Mouse (Mus musculus) neural tube, embryonic 13.5 days (tissue): ENCODE data around the gene Mab21l3. TPM values are rescaled to one million over a fixed set of nuclear protein-coding genes. Genes with fewer than 3 reads are reported as not detected.
A peak's percentile ranks its signal among the peaks of the same experiment; 100 is the strongest.

Source experiments
- ATAC-seq: fragments of 200-750 bp; cut with Nextera tagmentation; 2 replicates; pipeline ENCODE4 v1.8.0; 2017; ENCODE audit warnings: low read depth, mild to moderate bottlenecking, moderate TSS enrichment, moderate library complexity
- H3K27ac ChIP-seq: fragments of 300-500 bp; sonication (generic); replicated peaks from 2 replicates; pipeline ENCODE4 v1.5.1; 2015; ENCODE audit warnings: moderate library complexity, mild to moderate bottlenecking, inconsistent platforms
- H3K27me3 ChIP-seq: fragments of 300-500 bp; sonication (generic); 2 replicates; pipeline ENCODE4 v1.6.1; 2015; ENCODE audit warnings: mild to moderate bottlenecking, inconsistent platforms
- H3K36me3 ChIP-seq: fragments of 300-500 bp; sonication (generic); 2 replicates; pipeline ENCODE4 v1.6.1; 2015; ENCODE audit warnings: mild to moderate bottlenecking, inconsistent platforms
- H3K4me1 ChIP-seq: fragments of 300-500 bp; sonication (generic); replicated peaks from 2 replicates; pipeline ENCODE4 v1.6.1; 2015; ENCODE audit warnings: inconsistent platforms
- H3K4me2 ChIP-seq: fragments of 300-500 bp; sonication (generic); 2 replicates; pipeline ENCODE4 v1.6.1; 2015; ENCODE audit warnings: inconsistent platforms, mild to moderate bottlenecking, moderate library complexity
- H3K4me3 ChIP-seq: fragments of 300-500 bp; sonication (generic); 2 replicates; pipeline ENCODE4 v1.5.1; 2015; ENCODE audit warnings: mild to moderate bottlenecking, inconsistent platforms
- H3K9ac ChIP-seq: fragments of 300-500 bp; sonication (generic); 2 replicates; pipeline ENCODE4 v1.6.1; 2015; ENCODE audit warnings: moderate library complexity, mild to moderate bottlenecking, inconsistent platforms
- H3K9me3 ChIP-seq: fragments of 300-500 bp; sonication (generic); 2 replicates; pipeline ENCODE4 v1.6.1; 2016; ENCODE audit warnings: inconsistent platforms
- WGBS: fragments of 180-500 bp; shearing (Covaris S2); methylation state at CpG from one replicate; pipeline ENCODE4 v1.1.7; 2015; 5-methylcytosine and 5-hydroxymethylcytosine counted together
- polyA plus RNA-seq: library from polyadenylated mRNA; unstranded; fragments of >200 nt; fragmentation: Nextera tagmentation; extraction: Ambion mirVana; gene quantifications from 2 replicates; pipeline ENCODE4 v1.2.1, GENCODE M21; 2015

The Mab21l3 gene
- polyA plus RNA-seq, 1 experiment from 2014 or later: 0.11 TPM

GRCm38 (mm10) chr3:101873061-101873675 is 24.4 kb upstream of the Mab21l3 start:
- ATAC-seq: no peak
- H3K9me3 ChIP-seq: no peaks in the 10 kb centered on the region
- H3K9ac ChIP-seq: no peak overlapping the region
- H3K27me3 ChIP-seq: no peaks in the 10 kb centered on the region
- no peak overlapping the region for H3K4me2 ChIP-seq
- peaks cover 26% of the 10 kb centered on the region for H3K36me3 ChIP-seq
- peaks cover 27% of the 10 kb centered on the region for H3K4me1 ChIP-seq
- no peak overlapping the region for H3K27ac ChIP-seq
- H3K4me3 ChIP-seq: no peak overlapping the region
- WGBS: 67% methylated on average over 7 of the region's 7 CpGs

GRCm38 (mm10) chr3:101871951-101872350 is 23.2 kb upstream of the Mab21l3 start:
- no peak for ATAC-seq
- H3K9ac ChIP-seq: no peak overlapping the region
- WGBS: 91% methylated on average over 9 of the region's 9 CpGs

GRCm38 (mm10) chr3:101867001-101867421 is 18.3 kb upstream of the Mab21l3 start:
- Histone ChIP-seq H3K4me2 (no peak overlapping the region), H3K9me3 (no peaks in the 10 kb centered on the region), H3K27me3 (no peaks in the 10 kb centered on the region), H3K4me3 (no peak overlapping the region), H3K9ac (no peak overlapping the region), H3K36me3 (peaks cover 34% of the 10 kb centered on the region), H3K4me1 (no peaks in the 10 kb centered on the region), H3K27ac (no peak overlapping the region)
- 60% methylated on average over 4 of the region's 4 CpGs for WGBS
- no peak for ATAC-seq

More at GRCm38 (mm10) chr3:101871951-101872350, 23.2 kb upstream of the Mab21l3 start:
- no peaks in the 10 kb centered on the region for H3K9me3 ChIP-seq
- no peak overlapping the region for H3K27ac ChIP-seq
- H3K4me3 ChIP-seq: no peak overlapping the region
- H3K27me3 ChIP-seq: no peaks in the 10 kb centered on the region
- H3K36me3 ChIP-seq: peaks cover 16% of the 10 kb centered on the region
- H3K4me2 ChIP-seq: no peak overlapping the region
- peaks cover 20% of the 10 kb centered on the region for H3K4me1 ChIP-seq

- WGBS: 82% methylated on average over 3 of the region's 3 CpGs
- no peaks in the 10 kb centered on the region for H3K27me3 ChIP-seq
- H3K9ac ChIP-seq: no peak overlapping the region
- ATAC-seq: no peak
- peaks cover 68% of the 10 kb centered on the region for H3K36me3 ChIP-seq
- no peaks in the 10 kb centered on the region for H3K9me3 ChIP-seq
- H3K4me2 ChIP-seq: no peak overlapping the region
- no peak overlapping the region for H3K27ac ChIP-seq
- H3K4me1 ChIP-seq: no peaks in the 10 kb centered on the region
- H3K4me3 ChIP-seq: no peak overlapping the region
These were observed 13.1 kb upstream of the Mab21l3 start for GRCm38 (mm10) chr3:101861856-101862255.

- H3K27ac ChIP-seq: no peak overlapping the region
- H3K9me3 ChIP-seq: no peaks in the 10 kb centered on the region
- no peak for ATAC-seq
- no peak overlapping the region for H3K9ac ChIP-seq
- H3K4me1 ChIP-seq: no peaks in the 10 kb centered on the region
- no peak overlapping the region for H3K4me3 ChIP-seq
- no peaks in the 10 kb centered on the region for H3K27me3 ChIP-seq
- 79% methylated on average over 7 of the region's 7 CpGs for WGBS
- H3K36me3 ChIP-seq: peaks cover 65% of the 10 kb centered on the region
- no peak overlapping the region for H3K4me2 ChIP-seq
These were observed 11.4 kb upstream of the Mab21l3 start for GRCm38 (mm10) chr3:101860151-101860550.

- Histone ChIP-seq H3K4me1 (no peaks in the 10 kb centered on the region), H3K27ac (no peak overlapping the region), H3K27me3 (no peaks in the 10 kb centered on the region), H3K9ac (no peak overlapping the region), H3K9me3 (no peaks in the 10 kb centered on the region), H3K4me3 (no peak overlapping the region), H3K36me3 (peaks cover 65% of the 10 kb centered on the region), H3K4me2 (no peak overlapping the region)
- no peak for ATAC-seq
- WGBS: 71% methylated on average over 7 of the region's 7 CpGs
These were observed 11.0 kb upstream of the Mab21l3 start for GRCm38 (mm10) chr3:101859740-101860139.

GRCm38 (mm10) chr3:101854075-101854474 is 5.3 kb upstream of the Mab21l3 start:
- H3K4me3 ChIP-seq: no peak overlapping the region
- 84% methylated on average over 1 of the region's 1 CpGs for WGBS

GRCm38 (mm10) chr3:101851363-101851762 is 2.6 kb upstream of the Mab21l3 start:
- no peaks in the 10 kb centered on the region for H3K9me3 ChIP-seq
- H3K36me3 ChIP-seq: 0 out of 2 replicates have a peak, but pooled peaks cover under 1% of the 10 kb centered on the region
- no peak overlapping the region for H3K9ac ChIP-seq
- H3K4me2 ChIP-seq: no peak overlapping the region
- no peak overlapping the region for H3K27ac ChIP-seq
- H3K4me1 ChIP-seq: no peaks in the 10 kb centered on the region
- no peak overlapping the region for H3K4me3 ChIP-seq
- no peak for ATAC-seq
- no peaks in the 10 kb centered on the region for H3K27me3 ChIP-seq
- WGBS: 68% methylated on average over 6 of the region's 6 CpGs

More at GRCm38 (mm10) chr3:101854075-101854474, 5.3 kb upstream of the Mab21l3 start:
- Histone ChIP-seq H3K9me3 (no peaks in the 10 kb centered on the region), H3K27me3 (no peaks in the 10 kb centered on the region), H3K4me1 (no peaks in the 10 kb centered on the region), H3K4me2 (no peak overlapping the region), H3K9ac (no peak overlapping the region), H3K36me3 (peaks cover 12% of the 10 kb centered on the region), H3K27ac (no peak overlapping the region)
- ATAC-seq: no peak

- H3K4me3 ChIP-seq: no peak overlapping the region
- no peaks in the 10 kb centered on the region; the same call in 1 of the 2 replicates for H3K4me1 ChIP-seq
- no peak overlapping the region for H3K27ac ChIP-seq
- H3K36me3 ChIP-seq: no peaks in the 10 kb centered on the region
- H3K9me3 ChIP-seq: no peaks in the 10 kb centered on the region
- H3K4me2 ChIP-seq: no peak overlapping the region
- 50% methylated on average over 4 of the region's 4 CpGs for WGBS
- no peak for ATAC-seq
- H3K9ac ChIP-seq: no peak overlapping the region
- no peaks in the 10 kb centered on the region for H3K27me3 ChIP-seq
These were observed 2.7 kb downstream of the Mab21l3 start for GRCm38 (mm10) chr3:101846096-101846495.

- ATAC-seq: peak; percentile 47; the same call in 1 of the 2 replicates
- Histone ChIP-seq H3K4me2 (no peak overlapping the region), H3K4me1 (no peaks in the 10 kb centered on the region; the same call in 1 of the 2 replicates), H3K4me3 (no peak overlapping the region), H3K9me3 (no peaks in the 10 kb centered on the region), H3K27ac (no peak overlapping the region), H3K9ac (no peak overlapping the region), H3K36me3 (no peaks in the 10 kb centered on the region), H3K27me3 (no peaks in the 10 kb centered on the region)
- WGBS: 61% methylated on average over 7 of the region's 7 CpGs
These were observed 6.2 kb downstream of the Mab21l3 start for GRCm38 (mm10) chr3:101842372-101843094.

GRCm38 (mm10) chr3:101839327-101839726 is 9.4 kb downstream of the Mab21l3 start:
- Histone ChIP-seq H3K9ac (no peak overlapping the region), H3K36me3 (no peaks in the 10 kb centered on the region), H3K9me3 (no peaks in the 10 kb centered on the region), H3K4me2 (no peak overlapping the region), H3K4me1 (peaks cover 14% of the 10 kb centered on the region), H3K27ac (no peak overlapping the region), H3K4me3 (no peak overlapping the region), H3K27me3 (no peaks in the 10 kb centered on the region)
- ATAC-seq: no peak
- 87% methylated on average over 9 of the region's 9 CpGs for WGBS

- no peak for ATAC-seq
- no peak overlapping the region for H3K9ac ChIP-seq
- no peaks in the 10 kb centered on the region for H3K36me3 ChIP-seq
- H3K4me3 ChIP-seq: no peak overlapping the region
- H3K27me3 ChIP-seq: no peaks in the 10 kb centered on the region
- no peaks in the 10 kb centered on the region for H3K9me3 ChIP-seq
- H3K4me1 ChIP-seq: peaks cover 14% of the 10 kb centered on the region
- H3K27ac ChIP-seq: no peak overlapping the region
- H3K4me2 ChIP-seq: no peak overlapping the region
- WGBS: 84% methylated on average over 3 of the region's 3 CpGs
These were observed 11.8 kb downstream of the Mab21l3 start for GRCm38 (mm10) chr3:101836971-101837370.
